Mouse (Mus musculus) kidney, postnatal 0 days (tissue): Measurements from ENCODE around the gene Aspg. TPM values are rescaled to one million over a fixed set of nuclear protein-coding genes. Genes with fewer than 3 reads are reported as not detected.

Experiments
- ATAC-seq: fragments of 200-750 bp; cut with Nextera tagmentation; replicated peaks from 2 replicates; pipeline ENCODE4 v1.8.0; 2017; ENCODE audit warnings: low read depth, moderate number of reproducible peaks, moderate TSS enrichment, moderate library complexity; ENCODE audit not compliant: low FRiP score
- DNase-seq: peaks from one replicate; pipeline ENCODE4 v3.0.0-alpha.2; 2016; ENCODE audit warnings: low spot score
- H3K27ac ChIP-seq: fragments of 300-500 bp; sonication (generic); 2 replicates; pipeline ENCODE4 v1.5.1; 2014; ENCODE audit warnings: mild to moderate bottlenecking
- H3K27me3 ChIP-seq: fragments of 300-500 bp; sonication (generic); 2 replicates; pipeline ENCODE4 v1.6.1; 2014; ENCODE audit warnings: low read length, mixed read lengths; ENCODE audit not compliant: insufficient read depth
- H3K36me3 ChIP-seq: fragments of 300-500 bp; sonication (generic); 2 replicates; pipeline ENCODE4 v1.6.1; 2014; ENCODE audit warnings: low read length, mixed read lengths; ENCODE audit not compliant: insufficient read depth
- H3K4me1 ChIP-seq: fragments of 300-500 bp; sonication (generic); replicated peaks from 2 replicates; pipeline ENCODE4 v1.6.1; 2014; ENCODE audit warnings: antibody characterized with exemption, low read length, mixed read lengths; ENCODE audit not compliant: insufficient read depth
- H3K4me2 ChIP-seq: fragments of 300-500 bp; sonication (generic); 2 replicates; pipeline ENCODE4 v1.6.1; 2014; ENCODE audit warnings: mild to moderate bottlenecking, low read length, moderate library complexity, mixed read lengths
- H3K4me3 ChIP-seq: fragments of 300-500 bp; sonication (generic); replicated peaks from 2 replicates; pipeline ENCODE4 v1.5.1; 2014; ENCODE audit warnings: low read depth, low read length
- H3K9ac ChIP-seq: fragments of 300-500 bp; sonication (generic); 2 replicates; pipeline ENCODE4 v1.6.1; 2014; ENCODE audit warnings: low read depth, low read length
- H3K9me3 ChIP-seq: fragments of 300-500 bp; sonication (generic); replicated peaks from 2 replicates; pipeline ENCODE4 v1.6.1; 2016; ENCODE audit warnings: low read length, inconsistent platforms, mixed read lengths
- CTCF ChIP-seq: IDR thresholded peaks from 2 replicates; pipeline ENCODE4 v1.5.1; 2016; ENCODE audit warnings: antibody characterized with exemption, low read depth, mild to moderate bottlenecking, moderate library complexity
- WGBS: fragments of 180-500 bp; shearing (Covaris S2); extraction: QIAGEN DNeasy Blood & Tissue Kit; methylation state at CpG from one replicate; pipeline ENCODE4 v1.1.7; 2014; 5-methylcytosine and 5-hydroxymethylcytosine counted together
- polyA plus RNA-seq: library from polyadenylated mRNA; unstranded; fragments of >200 nt; fragmentation: Nextera tagmentation; extraction: Ambion mirVana; gene quantifications from 2 replicates; pipeline ENCODE4 v1.2.1, GENCODE M21; 2015

Gene Aspg
- 2.2 and 2.3 TPM in 2 replicates for polyA plus RNA-seq

DNA sequence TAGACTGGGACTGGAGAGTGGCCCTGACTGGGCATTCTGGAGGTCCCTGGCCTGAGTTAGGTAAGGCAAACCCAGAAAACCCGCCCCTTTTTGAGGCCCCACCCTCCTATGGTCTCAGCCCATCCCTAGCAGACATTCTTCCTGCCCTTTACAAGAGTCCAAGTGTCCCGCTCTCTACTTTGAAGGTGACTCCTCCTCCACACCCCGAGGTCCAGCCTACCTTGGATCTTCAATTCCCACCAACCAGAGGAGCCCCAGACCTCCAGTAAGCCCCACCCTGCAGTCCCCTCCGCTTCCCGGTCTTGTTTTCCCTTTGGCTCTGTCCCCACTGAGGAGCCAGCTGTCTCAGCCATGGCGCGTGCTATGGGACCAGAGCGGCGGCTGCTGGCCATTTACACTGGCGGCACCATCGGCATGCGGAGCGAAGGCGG lies at the start of gene Aspg:
TSS of gene Aspg (plus strand) at position 139 of the 431 bp plus-strand sequence.
- DNase-seq (peak; percentile 73), ATAC-seq (peak; percentile 71)
- WGBS, result under 1% methylated on average over 14 of the region's 14 CpGs
- H3K9me3 ChIP-seq, result no peaks in the 10 kb centered on the region
- no peak within 1 kb of the TSS for H3K9ac ChIP-seq
- H3K4me3 ChIP-seq, result peak within 1 kb of the TSS; percentile 6
- peak within 1 kb of the TSS; percentile 46 for H3K4me2 ChIP-seq
- 0 out of 2 replicates have a peak, but pooled peaks cover 6% of the 10 kb centered on the region for H3K4me1 ChIP-seq
- no peaks in the 10 kb centered on the region for H3K27me3 ChIP-seq
- TF ChIP-seq CTCF, result no peak
- no peaks in the 10 kb centered on the region for H3K36me3 ChIP-seq
- H3K27ac ChIP-seq, result no peak within 1 kb of the TSS

DNA sequence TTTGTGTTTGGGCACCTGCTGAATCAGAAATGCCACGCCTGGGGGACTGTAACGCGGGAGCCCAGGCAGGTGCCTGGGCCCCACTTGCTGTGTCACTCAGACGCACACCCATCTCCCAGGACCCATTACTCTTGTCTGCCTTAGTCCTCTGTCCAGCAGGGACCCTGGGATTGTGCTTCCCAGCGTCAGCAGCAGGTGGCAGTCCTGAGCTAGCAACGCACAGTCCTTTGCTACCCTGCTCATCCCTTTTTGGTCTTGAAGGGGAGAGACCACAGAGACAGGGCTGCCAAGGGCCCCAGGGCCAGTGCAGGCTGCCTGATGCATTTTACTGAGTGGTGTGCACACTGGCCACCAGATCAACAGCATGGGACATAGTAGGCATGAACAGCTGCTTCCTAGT lies 28.8 kb upstream of the Aspg start:
- Histone ChIP-seq H3K9ac (no peak overlapping the region), H3K4me2 (no peak overlapping the region), H3K4me3 (no peak overlapping the region), H3K4me1 (no peaks in the 10 kb centered on the region), H3K27me3 (no peaks in the 10 kb centered on the region), H3K9me3 (no peaks in the 10 kb centered on the region), H3K27ac (no peak overlapping the region), H3K36me3 (no peaks in the 10 kb centered on the region)
- peak; percentile 71 for DNase-seq
- ATAC-seq, result peak; percentile 54; the same call in 1 of the 2 replicates
- peak; percentile 86 for TF ChIP-seq CTCF
- 10% methylated on average over 6 of the region's 6 CpGs for WGBS

- ATAC-seq, result no peak
- DNase-seq, result no peak
- 68% methylated on average over 8 of the region's 8 CpGs for WGBS
- H3K4me1 ChIP-seq, result no peaks in the 10 kb centered on the region
- no peaks in the 10 kb centered on the region for H3K36me3 ChIP-seq
- no peak overlapping the region for H3K27ac ChIP-seq
- H3K9ac ChIP-seq, result no peak overlapping the region
- no peaks in the 10 kb centered on the region for H3K9me3 ChIP-seq
- TF ChIP-seq CTCF, result no peak
- H3K4me3 ChIP-seq, result no peak overlapping the region
- H3K4me2 ChIP-seq, result no peak overlapping the region
- no peaks in the 10 kb centered on the region for H3K27me3 ChIP-seq
Measured at GRCm38 (mm10) chr12:112079911-112080310, 26.6 kb upstream of the Aspg start.

- Histone ChIP-seq H3K4me3 (no peak overlapping the region), H3K4me1 (no peaks in the 10 kb centered on the region), H3K9me3 (no peaks in the 10 kb centered on the region), H3K27me3 (no peaks in the 10 kb centered on the region), H3K36me3 (no peaks in the 10 kb centered on the region), H3K4me2 (no peak overlapping the region), H3K27ac (no peak overlapping the region), H3K9ac (no peak overlapping the region)
- DNase-seq, result no peak
- TF ChIP-seq CTCF, result no peak
- ATAC-seq, result no peak
- 94% methylated on average over 4 of the region's 4 CpGs for WGBS
Measured at GRCm38 (mm10) chr12:112080911-112081310, 25.6 kb upstream of the Aspg start.

DNA sequence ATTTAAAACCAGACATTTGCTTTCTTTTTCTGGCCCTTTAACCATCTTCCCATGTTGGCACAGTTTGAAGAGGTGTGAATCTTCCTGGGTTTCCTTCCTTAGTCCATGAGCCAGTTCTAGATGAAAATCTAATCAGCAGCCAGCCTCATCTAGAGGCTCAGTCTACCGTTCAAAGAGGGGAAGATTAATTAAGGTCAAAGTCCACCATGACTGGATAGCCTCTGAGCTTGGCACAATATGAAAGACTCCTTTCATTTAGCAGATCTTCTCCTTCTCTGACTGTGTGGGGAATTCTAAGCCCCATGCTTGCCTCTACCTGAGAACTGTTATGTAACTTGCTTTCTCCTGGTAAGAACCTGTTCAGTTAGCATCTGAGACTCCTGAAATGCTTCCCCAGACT lies 24.2 kb upstream of the Aspg start:
- TF ChIP-seq CTCF, result no peak
- Histone ChIP-seq H3K27me3 (no peaks in the 10 kb centered on the region), H3K4me2 (no peak overlapping the region), H3K36me3 (no peaks in the 10 kb centered on the region), H3K9me3 (no peaks in the 10 kb centered on the region), H3K4me1 (no peaks in the 10 kb centered on the region), H3K27ac (no peak overlapping the region), H3K9ac (no peak overlapping the region), H3K4me3 (no peak overlapping the region)
- DNase-seq, result no peak
- 23% methylated on average over 1 of the region's 1 CpGs for WGBS
- ATAC-seq, result no peak

DNA sequence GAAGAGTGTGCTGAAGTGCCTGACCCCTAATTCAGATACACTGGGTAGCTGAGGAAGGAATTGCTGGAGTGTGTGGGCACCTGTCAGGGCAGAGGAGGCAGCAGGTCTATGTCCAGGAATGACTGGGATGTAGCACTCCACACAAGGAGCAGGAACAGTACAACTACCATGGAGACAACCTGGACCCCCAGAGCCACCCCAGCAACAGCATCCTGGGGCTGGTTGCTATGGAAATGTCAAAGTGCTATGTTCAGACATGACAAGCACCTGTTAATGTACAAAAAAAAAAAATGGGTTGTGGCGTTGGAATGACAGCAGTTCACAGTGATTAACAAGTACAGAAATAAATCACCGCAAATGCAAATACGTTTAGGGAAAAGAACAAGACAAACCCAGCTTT lies 20.2 kb upstream of the Aspg start:
- WGBS, result 71% methylated on average over 3 of the region's 3 CpGs

DNA sequence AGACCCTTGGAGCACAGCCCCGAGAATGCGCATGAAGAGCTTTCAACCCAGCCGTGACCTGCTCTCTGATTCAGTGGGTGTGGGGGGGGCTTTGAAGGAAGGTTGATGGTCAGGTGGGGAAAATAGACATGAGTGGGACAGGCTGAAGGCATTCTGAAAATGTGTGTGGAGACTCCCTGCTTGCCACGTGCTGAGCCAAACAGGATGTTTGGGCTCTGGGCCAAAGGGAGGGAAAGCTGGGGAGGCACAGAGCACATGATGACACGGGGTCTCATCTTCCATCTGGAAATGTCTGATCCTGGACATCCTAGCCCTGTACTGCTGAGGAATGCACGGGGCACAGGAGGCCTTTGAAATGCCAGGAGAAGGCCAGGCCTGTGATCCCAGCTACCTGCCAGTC lies 19.8 kb upstream of the Aspg start:
- H3K4me2 ChIP-seq, result no peak overlapping the region
- no peaks in the 10 kb centered on the region for H3K27me3 ChIP-seq
- DNase-seq, result peak; percentile 41
- H3K9me3 ChIP-seq, result no peaks in the 10 kb centered on the region
- no peak overlapping the region for H3K9ac ChIP-seq
- no peaks in the 10 kb centered on the region for H3K36me3 ChIP-seq
- H3K4me3 ChIP-seq, result no peak overlapping the region
- ATAC-seq, result 0 out of 2 replicates have a peak, but pooled peaks have one; percentile 29
- no peak overlapping the region for H3K27ac ChIP-seq
- 29% methylated on average over 6 of the region's 6 CpGs for WGBS
- TF ChIP-seq CTCF, result no peak
- H3K4me1 ChIP-seq, result no peaks in the 10 kb centered on the region

More for the DNA sequence above, 20.2 kb upstream of the Aspg start:
- no peak overlapping the region for H3K27ac ChIP-seq
- no peak overlapping the region for H3K4me3 ChIP-seq
- H3K36me3 ChIP-seq, result no peaks in the 10 kb centered on the region
- H3K4me1 ChIP-seq, result no peaks in the 10 kb centered on the region
- H3K4me2 ChIP-seq, result no peak overlapping the region
- ATAC-seq (no peak), DNase-seq (no peak)
- H3K9ac ChIP-seq, result no peak overlapping the region
- no peak for TF ChIP-seq CTCF
- no peaks in the 10 kb centered on the region for H3K9me3 ChIP-seq
- no peaks in the 10 kb centered on the region for H3K27me3 ChIP-seq
